Mouse (Mus musculus): ENCODE data around the gene Pet100.

Gene Pet100

GRCm38 (mm10) chr8:3626971-3627370 lies 5.6 kb downstream of the Pet100 start:
- no peak for DNase-seq

DNA sequence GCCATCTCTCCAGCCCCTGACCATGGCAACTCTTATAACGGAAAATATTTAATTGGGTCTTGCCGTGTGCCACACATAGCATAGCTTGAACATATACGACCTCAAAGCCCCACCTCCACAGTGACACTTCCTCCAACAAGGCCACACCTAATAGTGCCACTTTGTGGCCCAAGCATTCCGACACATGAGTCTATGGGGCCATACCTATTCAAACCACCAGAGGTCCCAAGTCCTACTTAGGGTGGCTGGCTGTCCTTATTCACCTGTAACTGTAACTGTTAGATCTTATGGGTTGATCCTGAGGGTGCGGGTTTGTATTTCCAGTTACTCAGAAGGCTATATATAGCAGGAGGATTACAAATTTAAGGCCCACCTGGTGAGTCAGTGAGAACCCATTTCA lies 6.7 kb downstream of the Pet100 start:
- DNase-seq = no peak

- peak; percentile 90 for DNase-seq
These were observed 9.5 kb downstream of the Pet100 start, which contains the start of gene Stxbp2 for GRCm38 (mm10) chr8:3630647-3631477. Stxbp2 (plus strand) TSS chr8:3630955.

DNA sequence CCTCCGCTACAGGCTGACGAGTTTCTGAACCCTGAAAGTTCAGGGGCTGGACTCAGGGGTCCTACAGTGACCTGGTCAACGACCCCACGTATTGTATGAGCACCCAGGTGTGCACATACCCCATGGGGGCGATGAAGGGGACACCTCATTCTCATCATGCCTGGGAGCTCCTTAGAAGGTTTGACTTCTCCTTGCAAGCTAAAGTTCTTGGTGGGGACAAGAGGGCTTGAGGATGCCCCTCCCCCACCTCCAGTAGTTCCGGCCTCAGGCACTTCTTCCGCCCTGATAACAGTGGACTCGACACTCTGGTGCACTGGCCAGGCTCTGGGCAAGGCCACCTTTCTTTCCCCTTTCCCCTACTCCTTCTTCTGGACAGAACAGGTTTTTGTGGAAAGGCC lies 10.1 kb downstream of the Pet100 start:
- peak; percentile 68 for DNase-seq

DNA sequence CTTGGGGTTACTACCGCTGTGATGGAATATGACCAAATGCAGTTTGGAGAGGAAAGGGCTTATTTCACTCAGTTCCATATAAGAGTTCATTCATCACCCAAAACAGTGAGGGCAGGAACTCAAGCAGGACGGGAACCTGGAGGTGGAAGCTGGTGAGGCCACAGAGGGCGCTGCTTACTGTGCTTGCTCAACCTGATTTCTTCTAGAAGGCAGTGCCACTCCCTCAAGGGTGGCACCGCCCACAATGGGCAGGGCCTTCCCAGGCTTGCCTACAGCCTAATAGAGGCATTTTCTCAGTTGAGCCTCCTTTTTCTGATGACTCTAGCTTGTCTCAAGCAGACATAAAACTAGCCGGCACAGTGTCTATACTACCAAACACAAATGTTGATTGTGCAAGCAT lies 24.5 kb downstream of the Pet100 start:
- peak; percentile 74 for DNase-seq

DNA sequence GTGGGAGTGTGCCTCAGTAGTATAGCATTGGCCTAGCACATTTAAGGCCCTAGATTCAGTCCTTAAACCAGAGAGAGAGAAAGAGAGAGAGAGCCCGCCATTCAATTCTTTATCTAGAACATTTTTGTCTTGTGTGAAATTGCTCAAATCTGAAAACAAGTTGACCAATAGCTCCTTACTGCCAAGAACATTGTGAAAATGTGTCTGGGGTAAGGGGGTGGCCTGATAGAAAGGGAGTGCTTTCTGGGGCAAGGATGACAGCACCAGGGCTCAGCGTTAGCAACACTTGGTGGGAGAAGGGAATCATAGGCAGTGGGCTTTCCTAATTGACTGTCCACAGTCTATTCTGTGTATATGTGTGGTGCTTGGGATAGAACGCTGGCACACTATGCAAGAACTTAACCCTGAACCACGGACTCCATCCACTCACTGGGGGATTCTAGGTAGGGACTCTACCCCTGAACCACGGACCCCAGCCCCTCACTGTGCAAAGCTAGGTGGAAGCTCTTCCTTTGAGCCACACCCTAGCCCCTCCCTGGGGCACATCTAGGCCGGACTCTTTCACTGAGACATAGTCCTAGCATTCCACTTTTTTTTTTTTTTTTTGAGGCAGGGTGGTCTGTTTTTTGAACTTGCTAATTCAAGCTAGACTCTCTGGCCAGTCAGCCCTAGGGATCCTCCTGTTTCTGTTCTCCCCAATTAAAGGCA lies 25.6 kb downstream of the Pet100 start:
- no peak for DNase-seq

GRCm38 (mm10) chr8:3647561-3647960 lies 26.2 kb downstream of the Pet100 start:
- no peak for DNase-seq

DNA sequence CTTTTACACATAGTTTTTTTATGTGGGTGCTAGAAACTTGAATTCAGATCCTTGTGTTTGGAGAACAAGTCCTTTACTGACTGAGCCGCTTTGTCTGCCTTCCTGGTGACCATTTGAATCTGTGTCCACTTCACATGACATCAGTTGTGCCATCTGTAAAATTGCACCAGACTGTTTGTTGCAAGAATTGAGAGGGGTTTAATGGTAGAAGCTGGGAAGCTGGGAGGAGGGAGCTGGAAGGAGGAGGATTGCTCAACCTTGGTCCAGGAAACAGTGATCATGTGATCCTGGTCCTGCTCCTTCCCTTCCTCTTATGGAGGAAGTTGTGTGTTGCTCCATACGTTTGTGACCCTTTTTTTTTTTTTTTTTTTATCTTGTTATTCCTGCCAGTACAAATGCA lies 26.9 kb downstream of the Pet100 start:
- no peak for DNase-seq

DNA sequence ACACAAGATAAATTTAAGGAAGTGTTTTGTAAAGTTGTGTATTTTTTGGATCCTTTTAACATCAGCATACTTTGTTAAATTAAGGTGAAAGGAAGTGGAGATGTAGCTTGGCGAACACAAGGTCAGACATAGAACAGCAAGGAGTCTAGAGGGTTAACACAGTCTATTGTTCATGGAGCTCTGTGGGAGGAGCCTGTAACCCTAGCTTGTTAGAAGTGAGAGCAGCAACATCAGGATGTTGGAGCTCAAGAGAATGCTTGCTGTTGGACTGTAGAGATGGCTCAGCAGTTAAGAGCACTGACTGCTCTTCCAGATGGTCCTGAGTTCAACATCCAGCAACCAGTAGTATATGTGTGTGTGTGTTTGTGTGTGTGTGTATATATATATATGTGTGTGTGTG lies 27.6 kb downstream of the Pet100 start:
- DNase-seq = no peak

- DNase-seq = no peak
These were observed 31.5 kb downstream of the Pet100 start for GRCm38 (mm10) chr8:3652845-3653244.

DNA sequence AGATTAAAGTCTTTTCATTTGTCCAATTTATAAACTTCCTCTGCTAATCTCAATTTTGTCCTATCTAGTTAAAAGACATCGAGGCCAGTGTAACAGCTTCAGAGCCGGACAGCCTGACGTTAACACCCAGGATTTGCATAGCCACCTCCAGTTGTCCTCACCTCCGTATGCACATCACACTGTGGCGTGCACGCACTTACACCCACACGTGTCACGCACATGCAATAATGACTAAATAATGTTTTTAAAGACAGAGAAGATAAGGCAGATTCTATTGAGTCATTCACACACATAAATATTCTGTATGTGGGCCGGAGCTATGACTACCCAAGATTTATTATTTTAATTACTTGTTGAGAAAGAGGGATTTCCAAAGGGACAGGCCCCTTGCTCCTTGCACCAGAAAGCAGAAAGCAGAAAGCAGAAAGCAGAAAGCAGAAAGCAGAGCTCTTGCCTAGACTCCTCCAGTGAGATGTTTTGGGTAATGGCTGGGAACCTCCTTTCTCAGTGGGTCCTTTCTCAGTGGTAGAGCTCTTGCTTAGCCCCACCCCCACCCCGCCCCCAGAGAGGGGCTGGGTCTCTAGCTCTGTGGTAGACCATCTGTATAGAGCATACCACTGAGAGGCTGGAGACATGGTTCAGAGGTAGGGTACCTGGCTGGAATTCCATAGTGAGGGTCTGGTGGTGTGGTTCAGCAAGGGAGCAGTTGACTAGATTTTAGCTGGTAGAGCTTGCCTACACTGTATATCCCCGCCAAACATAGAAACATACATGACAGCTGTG lies 33.6 kb downstream of the Pet100 start:
- DNase-seq = no peak

DNA sequence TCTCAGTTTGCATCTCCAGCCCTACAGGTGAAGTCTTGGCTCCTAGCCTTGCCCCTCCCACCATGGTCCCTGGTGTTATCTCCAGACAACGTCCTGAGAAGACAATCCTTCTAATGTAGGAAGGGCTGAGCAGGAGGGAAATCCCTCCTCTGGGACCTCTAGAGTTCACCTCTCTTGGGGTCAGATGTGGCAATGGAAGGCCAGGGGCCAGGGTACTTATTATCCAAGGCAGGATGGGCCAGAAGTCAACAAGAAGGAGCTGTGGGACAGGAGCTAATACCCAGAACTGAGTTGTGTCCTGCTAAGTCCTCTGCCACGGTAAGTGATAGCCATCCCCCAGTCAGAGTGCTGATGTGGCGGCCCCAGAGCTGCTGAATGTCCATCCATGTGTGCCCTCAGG lies 34.2 kb downstream of the Pet100 start, which contains the start of gene Retn:
Gene Retn, plus strand, starts transcription at position 245 of the 400 bp plus-strand sequence.
- no peak for DNase-seq

GRCm38 (mm10) chr8:3656725-3657381 lies 35.5 kb downstream of the Pet100 start:
- DNase-seq = no peak

GRCm38 (mm10) chr8:3660889-3661288 lies 39.5 kb downstream of the Pet100 start:
- no peak for DNase-seq

- DNase-seq = no peak
These were observed 43.1 kb downstream of the Pet100 start for GRCm38 (mm10) chr8:3664405-3664804.

- DNase-seq = no peak
These were observed 44.2 kb downstream of the Pet100 start, which contains the start of gene Mcemp1 for GRCm38 (mm10) chr8:3665507-3665906. Mcemp1 (plus strand) TSS chr8:3665754.

GRCm38 (mm10) chr8:3670388-3670787 lies 49.0 kb downstream of the Pet100 start:
- DNase-seq = peak; percentile 30

GRCm38 (mm10) chr8:3671980-3672491 lies 50.7 kb downstream of the Pet100 start, which contains the start of gene Fcor:
Fcor (minus strand) TSS chr8:3672362.
- peak; percentile 83 for DNase-seq

DNA sequence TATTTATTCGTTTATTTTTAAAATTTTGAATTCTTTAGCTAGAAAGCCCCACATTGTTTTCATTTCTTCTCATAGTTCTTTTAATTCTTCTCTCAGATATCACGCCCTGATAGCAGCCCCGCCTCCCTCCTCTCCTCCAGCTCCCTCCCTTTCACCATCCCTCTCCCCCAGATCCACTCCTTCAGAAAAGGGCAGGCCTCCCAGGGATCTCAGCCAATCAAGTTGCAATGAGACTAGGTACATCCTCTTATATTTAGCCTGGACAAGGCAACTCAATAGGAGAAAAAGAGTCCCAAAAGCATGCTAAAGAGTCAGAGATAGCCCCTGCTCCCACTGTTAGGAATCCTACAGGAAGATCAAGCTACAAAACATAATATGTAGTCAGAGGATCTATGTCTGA lies 53.3 kb downstream of the Pet100 start:
- no peak for DNase-seq
